Mouse (Mus musculus) lung, postnatal 14 days (tissue): ENCODE data around the gene S100b.
A peak's percentile ranks its signal among the peaks of the same experiment; 100 is the strongest.

Experiments used
- DNase-seq: peaks from one replicate; pipeline ENCODE4 v3.0.0; 2021

Gene S100b

GRCm38 (mm10) chr10:76253536-76253935 is at the start of gene S100b:
TSS of gene S100b (plus strand) at chr10:76253853.
- peak; percentile 18 for DNase-seq

GRCm38 (mm10) chr10:76207262-76207796 is 46.3 kb upstream of the S100b start:
- DNase-seq, result no peak

GRCm38 (mm10) chr10:76209241-76209640 is 44.4 kb upstream of the S100b start:
- no peak for DNase-seq

GRCm38 (mm10) chr10:76210806-76211205 is 42.8 kb upstream of the S100b start:
- no peak for DNase-seq

GRCm38 (mm10) chr10:76212121-76212520 is 41.5 kb upstream of the S100b start:
- DNase-seq, result no peak

GRCm38 (mm10) chr10:76214161-76214560 is 39.5 kb upstream of the S100b start:
- no peak for DNase-seq

GRCm38 (mm10) chr10:76217056-76217455 is 36.6 kb upstream of the S100b start:
- DNase-seq, result no peak

GRCm38 (mm10) chr10:76218240-76218639 is 35.4 kb upstream of the S100b start:
- DNase-seq, result no peak

GRCm38 (mm10) chr10:76225944-76226343 is 27.7 kb upstream of the S100b start:
- DNase-seq, result no peak

GRCm38 (mm10) chr10:76229627-76230026 is 24.0 kb upstream of the S100b start:
- DNase-seq, result no peak

GRCm38 (mm10) chr10:76237341-76238225 is 16.1 kb upstream of the S100b start, which contains the start of gene Prmt2:
TSS of gene Prmt2 (minus strand) at chr10:76237865.
- peak; percentile 93 for DNase-seq

- no peak for DNase-seq
Observed at GRCm38 (mm10) chr10:76239401-76239800, 14.3 kb upstream of the S100b start.

GRCm38 (mm10) chr10:76245106-76245505 is 8.5 kb upstream of the S100b start:
- DNase-seq, result no peak

GRCm38 (mm10) chr10:76246601-76247000 is 7.1 kb upstream of the S100b start:
- no peak for DNase-seq

- no peak for DNase-seq
Observed at GRCm38 (mm10) chr10:76247960-76248646, 5.5 kb upstream of the S100b start.

GRCm38 (mm10) chr10:76248647-76248968 is 5.0 kb upstream of the S100b start:
- no peak for DNase-seq

- DNase-seq, result no peak
Observed at GRCm38 (mm10) chr10:76250870-76251269, 2.8 kb upstream of the S100b start.

- DNase-seq, result no peak
Observed at GRCm38 (mm10) chr10:76253079-76253478, 574 bp upstream of the S100b start.

- DNase-seq, result no peak
Observed at GRCm38 (mm10) chr10:76255617-76256016, 2.0 kb downstream of the S100b start.

GRCm38 (mm10) chr10:76257231-76257630 is 3.6 kb downstream of the S100b start:
- DNase-seq, result no peak

GRCm38 (mm10) chr10:76257719-76258390 is 4.2 kb downstream of the S100b start:
- peak; percentile 78 for DNase-seq

- no peak for DNase-seq
Observed at GRCm38 (mm10) chr10:76259566-76260232, 6.0 kb downstream of the S100b start.
